ENCODE assay signal across 16 mouse cellular contexts in the genomic region with DNA sequence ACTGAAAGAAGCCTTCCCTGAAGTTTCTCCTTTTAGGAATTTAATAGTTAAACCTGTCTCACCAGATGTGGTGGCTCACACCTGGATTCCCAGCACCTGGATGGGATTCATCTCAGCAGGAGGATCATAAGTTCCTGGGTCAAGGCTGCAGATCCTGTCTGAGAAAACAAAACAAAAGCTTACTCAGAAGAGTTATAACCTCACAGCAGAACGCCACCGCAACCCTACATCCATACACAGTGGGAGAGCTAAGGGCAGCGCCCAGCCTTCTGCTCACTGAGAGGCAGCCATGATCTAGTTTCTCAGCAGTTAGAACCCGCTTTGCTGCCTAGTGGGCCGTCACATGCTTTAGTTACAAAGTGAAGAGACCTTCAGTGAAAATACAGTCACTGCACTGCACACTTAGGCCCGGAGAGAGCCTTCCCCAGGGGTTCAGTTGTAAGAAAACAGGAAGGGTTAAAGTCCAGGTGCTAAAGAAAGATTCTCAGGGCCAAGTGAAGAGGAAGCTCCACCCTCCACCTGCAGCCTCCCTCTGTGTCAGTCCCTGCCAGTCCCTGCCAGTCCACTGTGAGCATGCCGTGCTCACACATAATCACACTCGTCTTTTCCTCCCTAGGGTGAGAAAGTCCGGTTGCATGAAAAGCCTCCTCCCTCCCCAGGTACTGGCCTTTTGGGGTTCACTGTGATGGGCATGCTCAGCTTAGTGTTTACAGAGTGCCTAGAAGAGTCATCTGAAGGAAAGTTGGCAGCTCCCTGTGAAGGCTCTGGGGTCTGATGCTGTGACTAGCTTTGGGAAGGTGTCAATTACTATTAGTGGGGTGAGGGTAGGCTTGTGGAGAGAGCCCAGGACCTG. TPM values are rescaled to one million over a fixed set of nuclear protein-coding genes. Genes with fewer than 3 reads are reported as not detected.
A peak's percentile ranks its signal among the peaks of the same experiment; 100 is the strongest.
DNase-seq lines count a peak whose midpoint lies in the region; ATAC-seq and TF ChIP-seq lines count a peak whose summit lies in the region.
"Had no signal": no experiment of that assay in that cellular context is flagged by ENCODE, and none has a peak within 500 bp of the region (broad histone marks: within the 10 kb centered on the region; RNA-seq: fewer than 3 reads in every experiment).

No protein-coding gene starts in this region.

- no peak overlapping the region for H3K9ac ChIP-seq in kidney, postnatal 0 days (ENCODE audit: low read depth, low read length)
- H3K9ac ChIP-seq in neural tube, embryonic 15.5 days (replicated peaks), result no peak overlapping the region
- H3K9ac ChIP-seq: embryonic facial prominence, embryonic 15.5 days; forebrain, postnatal 0 days; lung, embryonic 14.5 days; midbrain, embryonic 15.5 days had no signal

- no peaks in the 10 kb centered on the region for H3K9me3 ChIP-seq in kidney, postnatal 0 days (replicated peaks; ENCODE audit: low read length)
- no peaks in the 10 kb centered on the region for H3K9me3 ChIP-seq in neural tube, embryonic 15.5 days (replicated peaks)
- H3K9me3 ChIP-seq: embryonic facial prominence, embryonic 15.5 days; G1E; midbrain, embryonic 15.5 days had no signal

- 79% methylated on average over 9 of the region's 9 CpGs for WGBS in bone marrow, adult 2 months
- 65% methylated on average over 9 of the region's 9 CpGs for WGBS in kidney, postnatal 0 days
- WGBS in neural tube, embryonic 15.5 days, result 87% methylated on average over 9 of the region's 9 CpGs

- peak; percentile 90 for ATAC-seq in kidney, postnatal 0 days (replicated peaks; ENCODE audit: low FRiP score, low read depth)
- no peak for ATAC-seq in neural tube, embryonic 15.5 days (ENCODE audit: low FRiP score)
- ATAC-seq: forebrain, postnatal 0 days; midbrain, embryonic 15.5 days had no signal

- H3K4me2 ChIP-seq in kidney, postnatal 0 days (ENCODE audit: low read length), result no peak overlapping the region
- no peak overlapping the region for H3K4me2 ChIP-seq in neural tube, embryonic 15.5 days
- H3K4me2 ChIP-seq: embryonic facial prominence, embryonic 15.5 days; lung, embryonic 14.5 days; midbrain, embryonic 15.5 days had no signal

- H3K4me1 ChIP-seq in bone marrow, adult 2 months (ENCODE audit: control insufficient read depth, insufficient read depth, low read length), result peaks cover 2% of the 10 kb centered on the region; the same call in 1 of the 2 replicates
- no peaks in the 10 kb centered on the region for H3K4me1 ChIP-seq in kidney, postnatal 0 days (replicated peaks; ENCODE audit: insufficient read depth, low read length)
- no peaks in the 10 kb centered on the region for H3K4me1 ChIP-seq in neural tube, embryonic 15.5 days
- H3K4me1 ChIP-seq: embryonic facial prominence, embryonic 15.5 days; midbrain, embryonic 15.5 days had no signal

- peak; percentile 63 for DNase-seq in adrenal gland, adult 2 months
- no peak for DNase-seq in adrenal gland, postnatal 25 days
- peak; percentile 32 for DNase-seq in kidney, postnatal 0 days (ENCODE audit: low spot score)
- DNase-seq in splenic B cell, adult 2 months (ENCODE audit: low read depth, low spot score), result peak; percentile 57
- no peak for DNase-seq in cerebellum, postnatal 36 days
- no peak for DNase-seq in heart, postnatal 10 days
- DNase-seq: cerebellum, adult 9-11 months; forebrain, postnatal 0 days; heart, postnatal 4 days had no signal

- H3K27ac ChIP-seq in bone marrow, adult 2 months (ENCODE audit: control insufficient read depth, insufficient read depth, low read depth, low read length, poor library complexity), result peak overlapping the region; percentile 85
- H3K27ac ChIP-seq in kidney, postnatal 0 days, result peak overlapping the region; percentile 68
- H3K27ac ChIP-seq in neural tube, embryonic 15.5 days (replicated peaks), result no peak overlapping the region
- H3K27ac ChIP-seq: embryonic facial prominence, embryonic 15.5 days; midbrain, embryonic 15.5 days had no signal

- H3K4me3 ChIP-seq in bone marrow, adult 2 months (replicated peaks; ENCODE audit: control insufficient read depth, low read depth, low read length), result peak overlapping the region; percentile 59
- no peak overlapping the region for H3K4me3 ChIP-seq in kidney, postnatal 0 days (replicated peaks; ENCODE audit: low read depth, low read length)
- H3K4me3 ChIP-seq in neural tube, embryonic 15.5 days (replicated peaks), result no peak overlapping the region
- H3K4me3 ChIP-seq: embryonic facial prominence, embryonic 15.5 days; midbrain, embryonic 15.5 days had no signal

- no peak for TF ChIP-seq POLR2A in bone marrow, adult 2 months (IDR thresholded peaks at IDR 0.05; ENCODE audit: borderline replicate concordance, control insufficient read depth, low read depth, low read length)

- H3K27me3 ChIP-seq in kidney, postnatal 0 days (ENCODE audit: insufficient read depth, low read length), result no peaks in the 10 kb centered on the region
- no peaks in the 10 kb centered on the region for H3K27me3 ChIP-seq in splenic B cell, adult 2 months (ENCODE audit: control insufficient read depth, insufficient read depth, low read length, poor library complexity, severe bottlenecking)
- H3K27me3 ChIP-seq in neural tube, embryonic 15.5 days (replicated peaks), result no peaks in the 10 kb centered on the region
- H3K27me3 ChIP-seq: embryonic facial prominence, embryonic 15.5 days; midbrain, embryonic 15.5 days had no signal

- intact Hi-C loops in heart, postnatal 10 days (cut with DNase I), result no loop called here

- peaks cover 29% of the 10 kb centered on the region for H3K36me3 ChIP-seq in kidney, postnatal 0 days (ENCODE audit: insufficient read depth, low read length)
- H3K36me3 ChIP-seq in splenic B cell, adult 2 months (ENCODE audit: control insufficient read depth, insufficient read depth, low read length, poor library complexity, severe bottlenecking), result no peaks in the 10 kb centered on the region
- H3K36me3 ChIP-seq in neural tube, embryonic 15.5 days, result peaks cover 51% of the 10 kb centered on the region

- TF ChIP-seq CTCF in bone marrow, adult 2 months (IDR thresholded peaks at IDR 0.05; ENCODE audit: control insufficient read depth, insufficient read depth, low read length), result no peak
- no peak for TF ChIP-seq CTCF in kidney, postnatal 0 days (IDR thresholded peaks at IDR 0.05; ENCODE audit: low read depth)

RNA-seq across cellular contexts. Expression of a gene that starts 19.2 kb away (rescaled TPM):
- 10 to 100 TPM; 11.6 to 19.8 TPM for total RNA-seq in adrenal gland, adult 2 months (2021)
- polyA plus RNA-seq in adrenal gland, adult 2 months (2012; rRNA removed), result 15.4 and 16.1 TPM in 2 replicates
- 20.0 and 27.3 TPM in 2 replicates for total RNA-seq in adrenal gland, postnatal 25 days (2021)
- polyA plus RNA-seq in bone marrow, adult 2 months (2011; ENCODE audit: insufficient read depth, insufficient read length, low replicate concordance, missing spikeins), result 39.2 and 54.7 TPM in 2 replicates
- polyA plus RNA-seq in kidney, postnatal 0 days (2015; fragmentation: Nextera tagmentation; extraction: Ambion mirVana), result 32.2 and 34.1 TPM in 2 replicates
- total RNA-seq in heart, postnatal 10 days (2021), result 10 to 100 TPM; 16.0 to 18.4 TPM
- polyA plus RNA-seq in neural tube, embryonic 15.5 days (2015; fragmentation: Nextera tagmentation; extraction: Ambion mirVana), result 28.4 and 35.1 TPM in 2 replicates

RNA-seq across cellular contexts. Expression of a gene that starts 19.4 kb away (rescaled TPM):
- total RNA-seq in adrenal gland, adult 2 months (2021), result 1 to 10 TPM; 8.4 to 8.7 TPM
- polyA plus RNA-seq in adrenal gland, adult 2 months (2012; rRNA removed), result 3.4 and 4.3 TPM in 2 replicates
- 8.6 and 11.9 TPM in 2 replicates for total RNA-seq in adrenal gland, postnatal 25 days (2021)
- polyA plus RNA-seq in bone marrow, adult 2 months (2011; ENCODE audit: insufficient read depth, insufficient read length, low replicate concordance, missing spikeins), result 7.3 and 8.2 TPM in 2 replicates
- 14.3 and 15.4 TPM in 2 replicates for polyA plus RNA-seq in kidney, postnatal 0 days (2015; fragmentation: Nextera tagmentation; extraction: Ambion mirVana)
- total RNA-seq in heart, postnatal 10 days (2021), result 1 to 10 TPM; 3.8 to 4.6 TPM
- polyA plus RNA-seq in neural tube, embryonic 15.5 days (2015; fragmentation: Nextera tagmentation; extraction: Ambion mirVana), result 14.9 and 17.3 TPM in 2 replicates

RNA-seq across cellular contexts. Expression of a gene that starts 32.6 kb away (rescaled TPM):
- total RNA-seq in adrenal gland, adult 2 months (2021), result not detected
- polyA plus RNA-seq in adrenal gland, adult 2 months (2012; rRNA removed), result 0.06 TPM in 1 of 2 replicates, not detected in the other
- total RNA-seq in adrenal gland, postnatal 25 days (2021), result not detected in 2 replicates
- not detected in 2 replicates for polyA plus RNA-seq in bone marrow, adult 2 months (2011; ENCODE audit: insufficient read depth, insufficient read length, low replicate concordance, missing spikeins)
- 31.8 and 35.1 TPM in 2 replicates for polyA plus RNA-seq in kidney, postnatal 0 days (2015; fragmentation: Nextera tagmentation; extraction: Ambion mirVana)
- total RNA-seq in heart, postnatal 10 days (2021), result not detected
- 1.3 TPM in 1 of 2 replicates, not detected in the other for polyA plus RNA-seq in neural tube, embryonic 15.5 days (2015; fragmentation: Nextera tagmentation; extraction: Ambion mirVana)
- total RNA-seq: forebrain, postnatal 0 days; heart, postnatal 4 days; layer of hippocampus, postnatal 14 days had no signal
- polyA plus RNA-seq: G1E had no signal

Comparison
In these comparisons a context has a peak if more than half of its experiments do, and no peak if none do; other contexts are left out.
1. DNase-seq: peak in adrenal gland, adult 2 months (single experiment), kidney, postnatal 0 days (single experiment) and splenic B cell, adult 2 months (single experiment); none in adrenal gland, postnatal 25 days (single experiment), cerebellum, postnatal 36 days (0 of 2) and heart, postnatal 10 days (0 of 2).
2. RNA of a gene that starts 32.6 kb away (polyA plus RNA-seq): 31.8 to 35.1 TPM in kidney, postnatal 0 days; 1.3 TPM in neural tube, embryonic 15.5 days, 0.06 TPM in adrenal gland, adult 2 months and not detected in bone marrow, adult 2 months; every median in the first group is over 10 times any median in the second.